Mouse (Mus musculus) left cerebral cortex, adult 11 months (tissue): ENCODE data around the gene Ubtf.

Experiments
- DNase-seq: peaks from one replicate; pipeline ENCODE4 v3.0.0; 2022; ENCODE audit warnings: low spot score

The Ubtf gene

GRCm38 (mm10) chr11:102263211-102263610 lies 56.3 kb downstream of the Ubtf start:
- no peak for DNase-seq

- DNase-seq = no peak
These were observed 61.0 kb downstream of the Ubtf start for GRCm38 (mm10) chr11:102258521-102258920.

GRCm38 (mm10) chr11:102258095-102258494 lies 61.4 kb downstream of the Ubtf start:
- no peak for DNase-seq

- no peak for DNase-seq
These were observed 62.0 kb downstream of the Ubtf start for GRCm38 (mm10) chr11:102257514-102257913.
